Mouse (Mus musculus) midbrain, embryonic 12.5 days (tissue): ENCODE data around the gene Pja2. TPM values are rescaled to one million over a fixed set of nuclear protein-coding genes. Genes with fewer than 3 reads are reported as not detected.

Experiments used
- microRNA-seq: library from miRNA; unstranded; fragments of <30 nt; microRNA quantifications from one replicate; pipeline ENCODE4, GENCODE M21; 2017
- polyA plus RNA-seq: library from polyadenylated mRNA; unstranded; fragments of >200 nt; fragmentation: Nextera tagmentation; extraction: Ambion mirVana; gene quantifications from 2 replicates; pipeline ENCODE4 v1.2.1, GENCODE M21; 2016

Gene Pja2
- polyA plus RNA-seq, 1 experiment from 2014 or later = 88.4 TPM

Small RNA genes lying within 50 kb of the gene (microRNA-seq; reads per million reads assigned to microRNA genes)
- gene Gm24194 = not detected
